Mouse (Mus musculus) hindbrain, postnatal 0 days (tissue): ENCODE measurements around the gene Nell2. TPM values are rescaled to one million over a fixed set of nuclear protein-coding genes. Genes with fewer than 3 reads are reported as not detected.

Source experiments
- ATAC-seq: fragments of 200-750 bp; cut with Nextera tagmentation; 2 replicates; pipeline ENCODE4 v1.8.0; 2017; ENCODE audit warnings: mild to moderate bottlenecking, moderate TSS enrichment, moderate library complexity
- DNase-seq: peaks from one replicate; pipeline ENCODE4 v3.0.0-alpha.2; 2015; ENCODE audit warnings: low spot score
- H3K27ac ChIP-seq: fragments of 300-500 bp; sonication (generic); 2 replicates; pipeline ENCODE4 v1.5.1; 2014; ENCODE audit warnings: mild to moderate bottlenecking
- H3K27me3 ChIP-seq: fragments of 300-500 bp; sonication (generic); 2 replicates; pipeline ENCODE4 v1.6.1; 2014; ENCODE audit warnings: low read length, mixed read lengths; ENCODE audit not compliant: insufficient read depth
- H3K36me3 ChIP-seq: fragments of 300-500 bp; sonication (generic); 2 replicates; pipeline ENCODE4 v1.6.1; 2014; ENCODE audit warnings: low read length, mixed read lengths; ENCODE audit not compliant: insufficient read depth
- H3K4me1 ChIP-seq: fragments of 300-500 bp; sonication (generic); 2 replicates; pipeline ENCODE4 v1.6.1; 2014; ENCODE audit warnings: antibody characterized with exemption, low read length, mixed read lengths; ENCODE audit not compliant: insufficient read depth
- H3K4me2 ChIP-seq: fragments of 300-500 bp; sonication (generic); 2 replicates; pipeline ENCODE4 v1.6.1; 2014; ENCODE audit warnings: low read depth, mild to moderate bottlenecking, low read length, moderate library complexity, mixed read lengths
- H3K4me3 ChIP-seq: fragments of 300-500 bp; sonication (generic); 2 replicates; pipeline ENCODE4 v1.5.1; 2014; ENCODE audit warnings: low read length
- H3K9ac ChIP-seq: fragments of 300-500 bp; sonication (generic); replicated peaks from 2 replicates; pipeline ENCODE4 v1.6.1; 2014; ENCODE audit warnings: mild to moderate bottlenecking, low read length, moderate library complexity, mixed read lengths
- H3K9me3 ChIP-seq: fragments of 300-500 bp; sonication (generic); 2 replicates; pipeline ENCODE4 v1.6.1; 2016; ENCODE audit warnings: low read length, mixed read lengths
- CTCF ChIP-seq: IDR thresholded peaks from 2 replicates; pipeline ENCODE4 v1.5.1; 2016; ENCODE audit warnings: antibody characterized with exemption, control low read depth, low read depth
- WGBS: fragments of 180-500 bp; shearing (Covaris S2); extraction: QIAGEN DNeasy Blood & Tissue Kit; methylation state at CpG from one replicate; pipeline ENCODE4 v1.1.7; 2014; 5-methylcytosine and 5-hydroxymethylcytosine counted together
- polyA plus RNA-seq: library from polyadenylated mRNA; unstranded; fragments of >200 nt; fragmentation: Nextera tagmentation; extraction: Ambion mirVana; gene quantifications from 2 replicates; pipeline ENCODE4 v1.2.1, GENCODE M21; 2015
- total RNA-seq: library from RNA; depleted of rRNA; stranded (reverse); fragments of >200 nt; gene quantifications from 2 replicates; pipeline ENCODE4 v1.2.3, GENCODE M21; 2014; rRNA removed

The Nell2 gene
- total and polyA plus RNA-seq, 2 experiments from 2014 or later: 148 to 173 TPM

DNA sequence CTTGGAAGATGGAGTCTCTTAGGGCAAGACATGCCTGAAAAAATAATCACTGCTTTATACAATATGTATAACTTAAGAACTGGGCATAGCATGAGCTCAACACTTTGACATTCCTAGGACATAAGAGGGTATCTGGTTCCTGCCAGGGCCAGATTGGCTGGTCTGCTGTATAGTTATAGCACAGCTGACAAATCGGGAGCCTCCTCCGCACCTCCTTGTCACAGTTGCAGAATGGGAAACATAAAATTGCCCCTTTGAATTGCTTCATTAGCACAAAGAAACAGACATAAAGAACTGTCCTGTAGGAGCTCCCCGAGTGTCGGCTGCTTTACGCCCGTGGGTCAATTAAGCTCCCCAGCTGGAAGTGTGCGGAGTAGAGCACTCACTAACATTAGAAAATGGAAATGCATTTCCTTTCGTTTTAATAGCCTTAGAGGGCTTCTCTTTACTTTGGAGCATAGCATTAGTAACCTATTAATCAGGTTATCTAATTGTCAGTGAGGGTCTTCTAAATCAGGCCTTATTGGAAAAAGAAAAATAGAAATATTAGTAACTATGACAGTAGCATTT lies 473.2 kb downstream of the Nell2 start:
- Histone ChIP-seq H3K9ac (no peak overlapping the region), H3K4me3 (no peak overlapping the region), H3K27me3 (no peaks in the 10 kb centered on the region), H3K36me3 (no peaks in the 10 kb centered on the region), H3K9me3 (no peaks in the 10 kb centered on the region), H3K27ac (no peak overlapping the region), H3K4me1 (no peaks in the 10 kb centered on the region), H3K4me2 (no peak overlapping the region)
- TF ChIP-seq CTCF: no peak
- no peak for ATAC-seq
- WGBS: 43% methylated on average over 8 of the region's 8 CpGs
- DNase-seq: no peak

DNA sequence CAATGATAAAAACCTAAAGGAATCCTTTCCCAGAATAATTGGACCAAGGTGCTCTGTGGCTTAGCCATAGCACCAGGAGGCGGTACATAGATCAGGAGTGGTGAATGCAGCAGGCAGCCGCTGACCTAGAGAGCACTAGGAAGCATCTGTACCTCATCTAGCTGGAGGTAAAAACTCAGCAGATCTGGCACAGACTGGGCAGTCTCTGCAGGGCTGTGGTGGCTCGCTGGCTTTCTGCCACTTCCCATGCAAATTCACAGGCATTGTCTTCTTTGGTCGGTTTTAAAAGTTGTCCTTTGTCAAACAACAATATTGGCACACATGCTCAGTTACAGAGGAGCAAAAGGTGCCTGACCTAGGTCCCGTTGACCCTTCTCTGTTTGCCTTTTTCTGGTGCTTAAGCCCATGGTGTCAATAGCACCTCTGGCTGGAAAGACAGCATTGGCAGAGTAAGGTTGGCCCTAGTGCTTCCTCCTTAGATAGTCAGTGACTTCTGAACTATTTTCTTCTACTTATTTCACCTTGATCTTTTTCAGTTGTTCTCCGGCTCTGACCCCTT lies 479.1 kb downstream of the Nell2 start:
- no peak overlapping the region for H3K4me2 ChIP-seq
- TF ChIP-seq CTCF: no peak
- H3K9ac ChIP-seq: no peak overlapping the region
- no peak overlapping the region for H3K27ac ChIP-seq
- 59% methylated on average over 6 of the region's 6 CpGs for WGBS
- H3K4me3 ChIP-seq: no peak overlapping the region
- no peaks in the 10 kb centered on the region for H3K9me3 ChIP-seq
- H3K4me1 ChIP-seq: 0 out of 2 replicates have a peak, but pooled peaks cover 7% of the 10 kb centered on the region
- no peaks in the 10 kb centered on the region for H3K36me3 ChIP-seq
- H3K27me3 ChIP-seq: no peaks in the 10 kb centered on the region
- peak; percentile 31 for DNase-seq
- no peak for ATAC-seq

DNA sequence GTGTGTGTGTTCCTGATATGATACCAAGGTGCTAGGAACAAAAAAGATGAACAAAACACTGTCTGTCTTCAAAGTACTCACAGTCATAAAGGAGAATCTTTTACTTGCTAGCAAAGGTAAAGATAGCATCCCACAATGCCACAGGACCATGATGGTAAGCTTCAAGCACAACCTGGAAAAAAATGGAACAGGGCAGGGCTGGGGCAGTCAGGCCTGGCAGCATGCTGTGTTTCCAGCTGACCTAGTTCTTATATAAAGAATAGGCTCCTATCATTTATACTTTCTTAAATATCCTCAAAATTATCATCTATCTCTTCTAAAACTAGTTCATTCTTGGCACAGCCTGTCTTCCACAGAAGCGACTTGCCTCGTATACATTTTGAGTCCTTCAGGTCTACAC lies 480.9 kb downstream of the Nell2 start:
- H3K4me2 ChIP-seq: no peak overlapping the region
- H3K27me3 ChIP-seq: no peaks in the 10 kb centered on the region
- WGBS: 89% methylated on average over 2 of the region's 2 CpGs
- no peak for DNase-seq
- H3K27ac ChIP-seq: no peak overlapping the region
- 0 out of 2 replicates have a peak, but pooled peaks cover 7% of the 10 kb centered on the region for H3K4me1 ChIP-seq
- no peaks in the 10 kb centered on the region for H3K36me3 ChIP-seq
- H3K9me3 ChIP-seq: no peaks in the 10 kb centered on the region
- H3K4me3 ChIP-seq: no peak overlapping the region
- H3K9ac ChIP-seq: no peak overlapping the region
- no peak for ATAC-seq
- no peak for TF ChIP-seq CTCF

DNA sequence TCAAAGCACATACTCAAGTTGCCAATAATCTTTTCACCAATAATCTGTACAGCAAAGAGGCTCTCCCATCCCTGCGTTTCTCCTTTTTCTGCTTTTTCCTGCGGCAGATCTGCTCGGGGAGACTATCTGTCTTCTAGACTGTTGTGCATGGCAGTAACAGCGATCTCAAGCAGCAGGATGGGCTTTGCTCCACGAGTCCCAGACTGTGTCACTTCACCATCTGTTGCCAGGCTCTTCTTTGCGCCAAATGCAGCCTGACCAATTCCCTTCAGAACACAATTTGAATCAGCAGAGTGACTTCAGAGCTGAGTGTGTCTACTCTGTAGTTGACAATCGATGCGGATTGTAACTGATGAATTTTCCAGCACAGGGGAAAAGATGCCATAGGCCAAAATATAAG lies 484.3 kb downstream of the Nell2 start:
- Histone ChIP-seq H3K27ac (peak overlapping the region; percentile 17; the same call in 1 of the 2 replicates), H3K27me3 (no peaks in the 10 kb centered on the region), H3K4me1 (no peaks in the 10 kb centered on the region), H3K4me3 (no peak overlapping the region), H3K9ac (no peak overlapping the region), H3K9me3 (no peaks in the 10 kb centered on the region), H3K4me2 (no peak overlapping the region), H3K36me3 (no peaks in the 10 kb centered on the region)
- DNase-seq: peak; percentile 82
- no peak for TF ChIP-seq CTCF
- 48% methylated on average over 8 of the region's 8 CpGs for WGBS
- ATAC-seq: peak; percentile 70

DNA sequence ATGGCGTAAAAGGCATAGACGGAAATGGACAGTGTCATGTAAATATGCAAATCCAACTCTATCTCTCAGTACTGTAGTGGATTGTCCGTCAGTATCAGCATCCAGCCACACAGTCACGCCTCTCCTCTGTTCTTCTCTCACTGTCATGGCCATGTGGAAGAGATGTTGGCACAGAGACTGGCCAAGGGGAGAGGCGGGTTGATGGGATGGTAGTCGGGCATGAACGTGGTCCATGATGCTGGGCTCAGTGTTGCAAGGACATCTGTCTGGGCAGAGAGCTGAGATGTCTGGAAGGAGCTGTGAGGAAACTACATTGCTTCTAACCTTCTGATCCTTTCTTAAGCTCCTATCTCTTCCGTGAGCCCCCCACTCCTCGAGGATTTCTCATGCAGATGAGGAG lies 485.9 kb downstream of the Nell2 start:
- WGBS: 80% methylated on average over 9 of the region's 9 CpGs
- ATAC-seq (no peak), DNase-seq (no peak)
- H3K4me2 ChIP-seq: no peak overlapping the region
- no peak overlapping the region for H3K4me3 ChIP-seq
- no peaks in the 10 kb centered on the region for H3K9me3 ChIP-seq
- no peak for TF ChIP-seq CTCF
- no peaks in the 10 kb centered on the region for H3K27me3 ChIP-seq
- no peaks in the 10 kb centered on the region for H3K4me1 ChIP-seq
- H3K9ac ChIP-seq: no peak overlapping the region
- H3K36me3 ChIP-seq: no peaks in the 10 kb centered on the region
- H3K27ac ChIP-seq: no peak overlapping the region

DNA sequence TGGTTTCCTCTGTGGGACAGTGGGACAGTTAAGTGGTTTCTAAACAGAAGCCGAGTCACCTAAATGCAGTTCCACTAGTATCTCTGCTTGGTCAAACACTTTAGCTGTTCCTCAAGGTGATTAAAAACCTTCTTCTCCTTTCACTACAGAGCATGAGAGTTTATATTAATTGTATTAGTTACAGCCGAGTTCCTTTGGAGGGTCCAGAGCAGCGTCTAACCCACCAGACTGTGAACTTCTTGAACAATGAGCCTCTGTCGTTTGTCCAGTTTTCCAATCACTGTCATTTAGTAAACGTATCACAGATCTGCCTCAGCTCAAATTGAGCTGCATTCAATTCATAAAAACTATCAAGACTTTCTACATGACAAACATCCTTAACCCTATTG lies 498.9 kb downstream of the Nell2 start:
- Histone ChIP-seq H3K4me3 (no peak overlapping the region), H3K27me3 (no peaks in the 10 kb centered on the region), H3K27ac (no peak overlapping the region), H3K36me3 (no peaks in the 10 kb centered on the region), H3K4me1 (no peaks in the 10 kb centered on the region), H3K4me2 (no peak overlapping the region), H3K9me3 (no peaks in the 10 kb centered on the region), H3K9ac (no peak overlapping the region)
- ATAC-seq: no peak
- no peak for TF ChIP-seq CTCF
- 39% methylated on average over 5 of the region's 5 CpGs for WGBS
- no peak for DNase-seq

DNA sequence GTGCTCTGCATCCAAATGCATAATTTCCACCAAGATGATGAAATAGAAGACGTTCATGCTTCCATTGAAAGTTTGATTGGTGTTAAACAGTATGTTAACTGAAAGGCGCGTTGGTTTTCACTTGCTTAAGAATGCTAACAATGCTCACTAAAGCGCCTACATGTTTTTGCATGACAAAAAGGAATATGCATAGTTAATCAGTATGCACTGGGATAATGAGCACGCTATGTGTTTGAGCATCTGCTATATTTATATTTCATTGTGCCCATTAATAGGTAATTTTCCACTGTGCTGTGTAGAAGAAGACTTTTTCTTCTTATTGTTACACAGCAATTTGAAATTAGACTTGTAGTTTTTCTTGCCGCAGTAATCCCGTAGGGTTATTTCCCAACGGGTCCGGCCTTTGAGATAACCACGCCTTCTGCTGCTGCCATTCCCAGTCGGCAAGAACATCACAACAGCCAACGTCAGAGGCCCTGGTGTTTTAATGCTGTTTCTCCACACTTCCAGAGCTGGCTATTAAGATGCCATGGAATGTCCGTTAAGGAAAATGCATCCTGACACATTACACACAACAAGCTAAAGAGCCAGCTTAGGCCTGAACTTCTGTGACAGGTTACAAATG lies 499.4 kb downstream of the Nell2 start:
- Histone ChIP-seq H3K36me3 (no peaks in the 10 kb centered on the region), H3K9ac (no peak overlapping the region), H3K4me3 (no peak overlapping the region), H3K27ac (no peak overlapping the region), H3K27me3 (no peaks in the 10 kb centered on the region), H3K4me2 (no peak overlapping the region), H3K4me1 (no peaks in the 10 kb centered on the region), H3K9me3 (no peaks in the 10 kb centered on the region)
- DNase-seq (no peak), ATAC-seq (no peak)
- 46% methylated on average over 13 of the region's 13 CpGs for WGBS
- TF ChIP-seq CTCF: no peak

Other genes with a start within 250 kb of the Nell2 start
- gene Dbx2, start 127.4 kb upstream of the Nell2 start, total RNA-seq: 8.3 and 11.4 TPM in 2 replicates
- gene Dbx2, start 127.4 kb upstream of the Nell2 start, polyA plus RNA-seq: 23.7 and 26.2 TPM in 2 replicates